ENCODE assay signal across 8 mouse cellular contexts in genomic region chr7:49427843-49428242, GRCm38 (mm10).
DNase-seq lines count a peak whose midpoint lies in the region; ATAC-seq and TF ChIP-seq lines count a peak whose summit lies in the region.

No protein-coding gene starts in this region.

- H3K9ac ChIP-seq in heart, postnatal 0 days (replicated peaks; ENCODE audit: low read depth, low read length): no peak overlapping the region
- H3K9ac ChIP-seq in heart, embryonic 11.5 days (ENCODE audit: low read depth, low read length): no peak overlapping the region

- no peak for DNase-seq in heart, postnatal 0 days (ENCODE audit: low spot score)
- peak; percentile 56 for DNase-seq in A20 (ENCODE audit: low read depth, low spot score)
- no peak for DNase-seq in Patski (ENCODE audit: low read depth, low spot score)
- peak; percentile 26 for DNase-seq in lung, adult 2 months
- no peak for DNase-seq in left cerebral cortex, postnatal 4 days
- DNase-seq in spleen, postnatal 36 days (ENCODE audit: low spot score in 2 of 2): no peak
- no peak for DNase-seq in right cerebral cortex, postnatal 36 days (ENCODE audit: low spot score in 2 of 2)

- in situ Hi-C loops in Patski (cut with MboI; ENCODE audit: low pct_unique_long_range_greater_than_20kb): loop anchor here (5.0 to 10.0 kb wide), 3 partner anchors 156 to 673 kb away; no protein-coding TSS in a partner anchor

- CTCF ChIA-PET in Patski (lab: Charles Lee): interaction anchor here (1.8 kb wide), 1 partner anchor 28 kb away, joined by 3 read pairs; no protein-coding TSS in a partner anchor

- POLR2A ChIA-PET in Patski (lab: Charles Lee): no interaction called here

- no peak overlapping the region for H3K4me2 ChIP-seq in heart, postnatal 0 days (ENCODE audit: low read depth, low read length)
- no peak overlapping the region for H3K4me2 ChIP-seq in heart, embryonic 11.5 days

- no peaks in the 10 kb centered on the region for H3K9me3 ChIP-seq in heart, postnatal 0 days (replicated peaks; ENCODE audit: control insufficient read depth, low read length)
- no peaks in the 10 kb centered on the region for H3K9me3 ChIP-seq in heart, embryonic 11.5 days (replicated peaks; ENCODE audit: control insufficient read depth, low read length)

- 0 out of 2 replicates have a peak, but pooled peaks cover 3% of the 10 kb centered on the region for H3K36me3 ChIP-seq in heart, postnatal 0 days (replicated peaks; ENCODE audit: control insufficient read depth, insufficient read depth, low read length)
- H3K36me3 ChIP-seq in heart, embryonic 11.5 days (ENCODE audit: control insufficient read depth, insufficient read depth, low read length): no peaks in the 10 kb centered on the region

- no peak for TF ChIP-seq POLR2A in lung, adult 2 months (IDR thresholded peaks at IDR 0.05; ENCODE audit: borderline replicate concordance, extremely low read depth, low read depth, low read length)

- no peak for TF ChIP-seq EP300 in heart, postnatal 0 days (IDR thresholded peaks at IDR 0.05; ENCODE audit: low read depth)

- no peaks in the 10 kb centered on the region for H3K4me1 ChIP-seq in heart, postnatal 0 days (ENCODE audit: control insufficient read depth, insufficient read depth)
- H3K4me1 ChIP-seq in heart, embryonic 11.5 days (ENCODE audit: control insufficient read depth, insufficient read depth, low read length): no peaks in the 10 kb centered on the region
- no peaks in the 10 kb centered on the region for H3K4me1 ChIP-seq in lung, adult 2 months (ENCODE audit: control insufficient read depth, insufficient read depth, low read length)

- WGBS in heart, postnatal 0 days: 38% methylated on average over 6 of the region's 6 CpGs
- WGBS in heart, embryonic 11.5 days (ENCODE audit: insufficient replicate concordance): 43% methylated on average over 6 of the region's 6 CpGs
- WGBS in lung, adult 2 months: 38% methylated on average over 6 of the region's 6 CpGs

- TF ChIP-seq CTCF in heart, postnatal 0 days (IDR thresholded peaks at IDR 0.05; ENCODE audit: low read depth): peak; percentile 52
- TF ChIP-seq CTCF in Patski (IDR thresholded peaks at IDR 0.05): peak; percentile 71
- peak; percentile 75 for TF ChIP-seq CTCF in lung, adult 2 months (IDR thresholded peaks at IDR 0.05; ENCODE audit: insufficient read depth, low read length)

- no peaks in the 10 kb centered on the region for H3K27me3 ChIP-seq in heart, postnatal 0 days (ENCODE audit: control insufficient read depth, insufficient read depth, low read length)
- no peaks in the 10 kb centered on the region for H3K27me3 ChIP-seq in heart, embryonic 11.5 days (ENCODE audit: control insufficient read depth, insufficient read depth, low read length)
- H3K27me3 ChIP-seq in Patski: no peaks in the 10 kb centered on the region

- ATAC-seq in heart, postnatal 0 days (ENCODE audit: insufficient read depth, low read depth): no peak
- no peak for ATAC-seq in heart, embryonic 11.5 days (replicated peaks; ENCODE audit: insufficient number of reproducible peaks, low FRiP score, low TSS enrichment)
- no peak for ATAC-seq in Patski

- no peak overlapping the region for H3K27ac ChIP-seq in heart, postnatal 0 days (ENCODE audit: low read depth)
- H3K27ac ChIP-seq in heart, embryonic 11.5 days (ENCODE audit: low read depth, low read length): no peak overlapping the region

- intact Hi-C loops in left cerebral cortex, postnatal 4 days (cut with DNase I): loop anchor here (5.0 to 10.0 kb wide), 2 partner anchors 173 to 296 kb away; no protein-coding TSS in a partner anchor

- H3K4me3 ChIP-seq in heart, postnatal 0 days (ENCODE audit: low read depth, low read length): no peak overlapping the region
- H3K4me3 ChIP-seq in heart, embryonic 11.5 days (ENCODE audit: low read depth, low read length): no peak overlapping the region
- no peak overlapping the region for H3K4me3 ChIP-seq in lung, adult 2 months (replicated peaks; ENCODE audit: extremely low read depth, low read depth, low read length)

Comparison
In these comparisons a context has a peak if more than half of its experiments do, and no peak if none do; other contexts are left out.
1. DNase-seq: peak in A20 (single experiment) and lung, adult 2 months (single experiment); none in heart, postnatal 0 days (single experiment), Patski (single experiment), left cerebral cortex, postnatal 4 days (single experiment), spleen, postnatal 36 days (0 of 2) and right cerebral cortex, postnatal 36 days (0 of 2).
2. Peak in every context shown above with its lines, with median percentiles within 50 percentile points of each other: CTCF ChIP-seq.